In genomic region chr10:8969016-8969415, GRCm38 (mm10) we compare ENCODE assay signal across 12 mouse cellular contexts.
DNase-seq lines count a peak whose midpoint lies in the region; ATAC-seq and TF ChIP-seq lines count a peak whose summit lies in the region.
"Had no signal": no experiment of that assay in that cellular context is flagged by ENCODE, and none has a peak within 500 bp of the region (broad histone marks: within the 10 kb centered on the region; RNA-seq: fewer than 3 reads in every experiment).

No protein-coding gene starts in this region.

- no peak overlapping the region for H3K4me3 ChIP-seq in heart, embryonic 13.5 days
- H3K4me3 ChIP-seq in limb, embryonic 15.5 days, result no peak overlapping the region
- H3K4me3 ChIP-seq in limb, embryonic 10.5 days, result no peak overlapping the region
- no peak overlapping the region for H3K4me3 ChIP-seq in embryonic fibroblast, embryonic 13.5 days (ENCODE audit: insufficient read depth, low read length)
- no peak overlapping the region for H3K4me3 ChIP-seq in neural tube, embryonic 15.5 days (replicated peaks)
- H3K4me3 ChIP-seq: embryonic facial prominence, embryonic 12.5 days; midbrain, embryonic 12.5 days had no signal

- WGBS in heart, embryonic 13.5 days, result 52% methylated on average over 5 of the region's 5 CpGs
- WGBS in limb, embryonic 15.5 days, result 83% methylated on average over 5 of the region's 5 CpGs
- 78% methylated on average over 5 of the region's 5 CpGs for WGBS in limb, embryonic 10.5 days
- 83% methylated on average over 5 of the region's 5 CpGs for WGBS in neural tube, embryonic 15.5 days

- no peaks in the 10 kb centered on the region for H3K36me3 ChIP-seq in heart, embryonic 13.5 days
- H3K36me3 ChIP-seq in limb, embryonic 15.5 days, result no peaks in the 10 kb centered on the region
- H3K36me3 ChIP-seq in limb, embryonic 10.5 days, result no peaks in the 10 kb centered on the region
- no peaks in the 10 kb centered on the region for H3K36me3 ChIP-seq in neural tube, embryonic 15.5 days
- H3K36me3 ChIP-seq: embryonic facial prominence, embryonic 12.5 days; G1E; midbrain, embryonic 12.5 days had no signal

- H3K27me3 ChIP-seq in heart, embryonic 13.5 days (replicated peaks), result no peaks in the 10 kb centered on the region
- H3K27me3 ChIP-seq in limb, embryonic 15.5 days, result no peaks in the 10 kb centered on the region
- no peaks in the 10 kb centered on the region for H3K27me3 ChIP-seq in limb, embryonic 10.5 days (ENCODE audit: low read depth, poor library complexity, severe bottlenecking)
- no peaks in the 10 kb centered on the region for H3K27me3 ChIP-seq in neural tube, embryonic 15.5 days (replicated peaks)
- H3K27me3 ChIP-seq: embryonic facial prominence, embryonic 12.5 days; midbrain, embryonic 12.5 days had no signal

- no peaks in the 10 kb centered on the region for H3K9me3 ChIP-seq in heart, embryonic 13.5 days
- H3K9me3 ChIP-seq in limb, embryonic 15.5 days, result no peaks in the 10 kb centered on the region
- no peaks in the 10 kb centered on the region for H3K9me3 ChIP-seq in limb, embryonic 10.5 days (replicated peaks)
- no peaks in the 10 kb centered on the region for H3K9me3 ChIP-seq in neural tube, embryonic 15.5 days (replicated peaks)
- H3K9me3 ChIP-seq: embryonic facial prominence, embryonic 12.5 days; midbrain, embryonic 12.5 days had no signal

- no peak for TF ChIP-seq POLR2A in embryonic fibroblast, embryonic 13.5 days (IDR thresholded peaks at IDR 0.05; ENCODE audit: low read depth, low read length)

- ATAC-seq in heart, embryonic 13.5 days (ENCODE audit: extremely low read depth, insufficient number of reproducible peaks, low FRiP score, low TSS enrichment), result no peak
- ATAC-seq in limb, embryonic 15.5 days (ENCODE audit: insufficient number of reproducible peaks, low FRiP score, low TSS enrichment, low read depth), result no peak
- ATAC-seq in neural tube, embryonic 15.5 days (ENCODE audit: low FRiP score), result no peak

- H3K4me1 ChIP-seq in heart, embryonic 13.5 days, result peaks cover 40% of the 10 kb centered on the region
- peaks cover 28% of the 10 kb centered on the region for H3K4me1 ChIP-seq in limb, embryonic 15.5 days
- peaks cover 20% of the 10 kb centered on the region for H3K4me1 ChIP-seq in limb, embryonic 10.5 days
- peaks cover 19% of the 10 kb centered on the region for H3K4me1 ChIP-seq in embryonic fibroblast, embryonic 13.5 days (ENCODE audit: control insufficient read depth, insufficient read depth, low read length)
- peaks cover 19% of the 10 kb centered on the region for H3K4me1 ChIP-seq in neural tube, embryonic 15.5 days
- H3K4me1 ChIP-seq: midbrain, embryonic 12.5 days had no signal

- no peak overlapping the region for H3K9ac ChIP-seq in heart, embryonic 13.5 days
- H3K9ac ChIP-seq in limb, embryonic 15.5 days, result no peak overlapping the region
- no peak overlapping the region for H3K9ac ChIP-seq in neural tube, embryonic 15.5 days (replicated peaks)
- H3K9ac ChIP-seq: embryonic facial prominence, embryonic 12.5 days; midbrain, embryonic 12.5 days had no signal

- H3K27ac ChIP-seq in heart, embryonic 13.5 days (replicated peaks), result peak overlapping the region; percentile 74
- H3K27ac ChIP-seq in limb, embryonic 15.5 days, result peak overlapping the region; percentile 30
- no peak overlapping the region for H3K27ac ChIP-seq in limb, embryonic 10.5 days
- peak overlapping the region; percentile 81 for H3K27ac ChIP-seq in embryonic fibroblast, embryonic 13.5 days (ENCODE audit: insufficient read depth, low read length)
- H3K27ac ChIP-seq in neural tube, embryonic 15.5 days (replicated peaks), result peak overlapping the region; percentile 54; the same call in 1 of the 2 replicates
- H3K27ac ChIP-seq: midbrain, embryonic 12.5 days had no signal

- intact Hi-C loops in heart, postnatal 25 days (cut with DNase I), result no loop called here

- no peak for DNase-seq in heart, postnatal 25 days (ENCODE audit: low spot score)
- no peak for DNase-seq in limb, embryonic 10.5 days (ENCODE audit: low spot score)
- no peak for DNase-seq in right cerebral cortex, adult 18-20 months
- DNase-seq: cerebellum, adult 18-20 months; thymus, adult 18-20 months had no signal

- no peak overlapping the region for H3K4me2 ChIP-seq in heart, embryonic 13.5 days
- no peak overlapping the region for H3K4me2 ChIP-seq in limb, embryonic 15.5 days
- no peak overlapping the region for H3K4me2 ChIP-seq in neural tube, embryonic 15.5 days
- H3K4me2 ChIP-seq: embryonic facial prominence, embryonic 12.5 days; midbrain, embryonic 12.5 days had no signal

- TF ChIP-seq CTCF in embryonic fibroblast, embryonic 13.5 days (IDR thresholded peaks at IDR 0.05; ENCODE audit: borderline replicate concordance, insufficient read depth, low read length), result no peak
